Mouse (Mus musculus): Measurements from ENCODE around the gene Olfr816. TPM values are rescaled to one million over a fixed set of nuclear protein-coding genes. Genes with fewer than 3 reads are reported as not detected.
"Not testable (repeated sequence)": the region's sequence is repeated elsewhere in the genome, so short reads cannot be mapped to it uniquely, and the experiment has no call there.

The Olfr816 gene
- total RNA-seq (2021), result not detected
- long read RNA-seq, result 0 reads

- no peak for DNase-seq (ENCODE audit: low spot score in 2 of 2)
Observed at GRCm38 (mm10) chr10:129915497-129915896, at the start of gene Olfr816. Gene Olfr816, minus strand, starts transcription at chr10:129915597.

- no peak for DNase-seq (ENCODE audit: low spot score in 2 of 2)
Observed at GRCm38 (mm10) chr10:129949000-129949399, 33.6 kb upstream of the Olfr816 start, which contains the start of gene Olfr818. Gene Olfr818, minus strand, starts transcription at chr10:129949100.

- not testable (repeated sequence) for DNase-seq (ENCODE audit: low spot score in 2 of 2)
Observed at GRCm38 (mm10) chr10:129905767-129906166, 9.6 kb downstream of the Olfr816 start, which contains the start of gene Olfr815. Gene Olfr815, minus strand, starts transcription at chr10:129905867.

DNA sequence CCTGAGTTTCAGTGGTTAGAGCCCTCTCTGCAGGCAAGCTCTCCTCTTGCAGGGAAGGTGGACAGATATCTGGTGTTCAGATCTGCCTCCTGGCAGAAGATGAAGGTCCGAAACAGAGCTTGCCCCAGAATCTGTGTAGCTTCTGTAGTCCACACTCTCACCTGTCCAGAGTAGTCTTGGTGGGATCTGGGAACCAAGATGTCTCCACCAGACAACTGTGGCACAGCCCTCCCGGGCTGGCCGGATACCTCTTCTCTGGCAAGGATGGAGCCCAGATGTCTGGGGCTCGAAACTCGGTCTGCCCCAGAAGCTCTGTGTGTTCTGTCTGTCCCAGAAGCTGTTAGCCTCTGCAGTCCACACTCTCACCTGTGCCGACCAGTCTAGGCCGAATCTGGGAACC lies 29.5 kb downstream of the Olfr816 start:
- DNase-seq (ENCODE audit: low spot score in 2 of 2), result no peak

DNA sequence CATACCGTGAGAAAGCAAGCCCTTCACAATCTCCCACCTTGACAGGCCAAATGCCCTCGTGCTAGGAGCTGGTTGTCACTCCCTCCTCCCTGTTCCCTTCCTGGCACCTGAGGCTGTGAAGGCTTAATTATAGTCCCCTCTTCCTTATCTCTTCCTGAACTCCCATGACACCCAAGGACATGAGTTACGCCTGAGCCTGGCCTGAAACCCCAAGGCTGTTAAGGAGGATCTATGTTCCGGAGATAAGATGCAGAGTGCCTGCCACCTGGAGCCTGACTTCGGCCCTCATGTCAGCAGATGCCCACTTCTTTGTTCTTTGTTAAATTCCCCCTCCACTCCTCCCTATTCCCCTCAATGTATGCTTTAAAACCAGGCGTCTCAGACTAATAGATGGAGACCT lies 29.9 kb downstream of the Olfr816 start:
- not testable (repeated sequence) for DNase-seq (ENCODE audit: low spot score in 2 of 2)

GRCm38 (mm10) chr10:129879751-129880150 lies 35.6 kb downstream of the Olfr816 start, which contains the start of gene Olfr814:
Gene Olfr814, minus strand, starts transcription at chr10:129879851.
- DNase-seq (ENCODE audit: low spot score in 2 of 2), result not testable (repeated sequence)

Other genes with a start within 250 kb of the Olfr816 start
- gene Olfr801, start 241.7 kb downstream of the Olfr816 start, total RNA-seq (2021), result not detected
- under 1 TPM; 0.09 TPM for gene Olfr802, start 227.4 kb downstream of the Olfr816 start, total RNA-seq (2021)
- gene Olfr803, start 221.3 kb downstream of the Olfr816 start, total RNA-seq (2021), result not detected
- gene Olfr804, start 212.4 kb downstream of the Olfr816 start, total RNA-seq (2021), result not detected
- not detected for gene Olfr805, start 186.2 kb downstream of the Olfr816 start, total RNA-seq (2021)
- not detected for gene Olfr806, start 173.7 kb downstream of the Olfr816 start, total RNA-seq (2021)
- gene Olfr807, start 157.8 kb downstream of the Olfr816 start, total RNA-seq (2021), result not detected
- gene Olfr808, start 150.1 kb downstream of the Olfr816 start, total RNA-seq (2021), result not detected
- gene Olfr809, start 141.0 kb downstream of the Olfr816 start, total RNA-seq (2021), result not detected
- gene Olfr810, start 120.7 kb downstream of the Olfr816 start, total RNA-seq (2021), result not detected
- gene Olfr811, start 111.2 kb downstream of the Olfr816 start, total RNA-seq (2021), result not detected
- gene Olfr812, start 69.5 kb downstream of the Olfr816 start, total RNA-seq (2021), result not detected
- gene Olfr813, start 60.2 kb downstream of the Olfr816 start, total RNA-seq (2021), result not detected
- not detected for gene Olfr814, start 35.7 kb downstream of the Olfr816 start, total RNA-seq (2021)
- gene Olfr815, start 9.7 kb downstream of the Olfr816 start, total RNA-seq (2021), result not detected
- gene Olfr818, start 33.5 kb upstream of the Olfr816 start, total RNA-seq (2021), result not detected
- not detected for gene Olfr819, start 51.7 kb upstream of the Olfr816 start, total RNA-seq (2021)
- not detected for gene Olfr247, start 60.5 kb upstream of the Olfr816 start, total RNA-seq (2021)
- not detected for gene Gm10310, start 69.5 kb upstream of the Olfr816 start, total RNA-seq (2021)
- gene Olfr820, start 97.0 kb upstream of the Olfr816 start, total RNA-seq (2021), result not detected
- gene Olfr821, start 114.8 kb upstream of the Olfr816 start, total RNA-seq (2021), result not detected
- gene Olfr822, start 155.6 kb upstream of the Olfr816 start, total RNA-seq (2021), result not detected
- not detected for gene Olfr823, start 199.8 kb upstream of the Olfr816 start, total RNA-seq (2021)
- gene Olfr824, start 214.4 kb upstream of the Olfr816 start, total RNA-seq (2021), result not detected